Mouse (Mus musculus) thymus, postnatal 36 days (tissue): ENCODE measurements around the gene Tacc2.

Experiments
- DNase-seq, 2 experiments: peaks; one replicate each; pipeline ENCODE4 v3.0.0; 2022; ENCODE audit warnings: mixed read lengths in 2 of 2

Gene Tacc2

GRCm38 (mm10) chr7:130621068-130621467 is 43.8 kb downstream of the Tacc2 start:
- no peak for DNase-seq

- DNase-seq, result no peak
Measured at GRCm38 (mm10) chr7:130621953-130622352, 44.7 kb downstream of the Tacc2 start.

GRCm38 (mm10) chr7:130622359-130622758 is 45.1 kb downstream of the Tacc2 start:
- DNase-seq, result no peak

GRCm38 (mm10) chr7:130624299-130624698 is 47.1 kb downstream of the Tacc2 start:
- DNase-seq, result no peak

- DNase-seq, result no peak
Measured at GRCm38 (mm10) chr7:130625361-130625760, 48.1 kb downstream of the Tacc2 start.

- no peak for DNase-seq
Measured at GRCm38 (mm10) chr7:130628601-130629000, 51.4 kb downstream of the Tacc2 start.

GRCm38 (mm10) chr7:130629999-130630398 is 52.8 kb downstream of the Tacc2 start:
- no peak for DNase-seq

- DNase-seq, result no peak
Measured at GRCm38 (mm10) chr7:130630956-130631355, 53.7 kb downstream of the Tacc2 start.

GRCm38 (mm10) chr7:130631553-130632378 is 54.5 kb downstream of the Tacc2 start:
- DNase-seq, result peak; percentile 75 to 78

GRCm38 (mm10) chr7:130632379-130632732 is 55.1 kb downstream of the Tacc2 start:
- no peak for DNase-seq

- DNase-seq, result no peak
Measured at GRCm38 (mm10) chr7:130634259-130634871, 57.1 kb downstream of the Tacc2 start.

GRCm38 (mm10) chr7:130635212-130635611 is 58.0 kb downstream of the Tacc2 start:
- no peak for DNase-seq

GRCm38 (mm10) chr7:130636274-130636673 is 59.0 kb downstream of the Tacc2 start:
- DNase-seq, result no peak

GRCm38 (mm10) chr7:130636902-130637301 is 59.7 kb downstream of the Tacc2 start:
- no peak for DNase-seq

GRCm38 (mm10) chr7:130637811-130638210 is 60.6 kb downstream of the Tacc2 start:
- no peak for DNase-seq

- no peak for DNase-seq
Measured at GRCm38 (mm10) chr7:130640681-130641080, 63.4 kb downstream of the Tacc2 start.

GRCm38 (mm10) chr7:130645332-130645993 is 68.2 kb downstream of the Tacc2 start:
- DNase-seq, result peak; percentile 25 to 51

GRCm38 (mm10) chr7:130645994-130646761 is 68.9 kb downstream of the Tacc2 start:
- peak; percentile 51 to 60 for DNase-seq

- peak; percentile 57 to 67 for DNase-seq
Measured at GRCm38 (mm10) chr7:130646762-130647139, 69.5 kb downstream of the Tacc2 start.

- DNase-seq, result no peak
Measured at GRCm38 (mm10) chr7:130648061-130648460, 70.8 kb downstream of the Tacc2 start.

- no peak for DNase-seq
Measured at GRCm38 (mm10) chr7:130649257-130649656, 72.0 kb downstream of the Tacc2 start.

- DNase-seq, result no peak
Measured at GRCm38 (mm10) chr7:130650621-130651020, 73.4 kb downstream of the Tacc2 start.

- DNase-seq, result no peak
Measured at GRCm38 (mm10) chr7:130653036-130653555, 75.9 kb downstream of the Tacc2 start.
